Mouse (Mus musculus) embryo, embryonic 11.5 days (tissue): ENCODE results near the gene Rab25.
"Not testable (repeated sequence)": the region's sequence is repeated elsewhere in the genome, so short reads cannot be mapped to it uniquely, and the experiment has no call there.

Experiments used
- DNase-seq: peaks from one replicate; pipeline ENCODE4 v3.0.0-alpha.2; 2012; ENCODE audit warnings: low read depth, low spot score

Rab25 gene

DNA sequence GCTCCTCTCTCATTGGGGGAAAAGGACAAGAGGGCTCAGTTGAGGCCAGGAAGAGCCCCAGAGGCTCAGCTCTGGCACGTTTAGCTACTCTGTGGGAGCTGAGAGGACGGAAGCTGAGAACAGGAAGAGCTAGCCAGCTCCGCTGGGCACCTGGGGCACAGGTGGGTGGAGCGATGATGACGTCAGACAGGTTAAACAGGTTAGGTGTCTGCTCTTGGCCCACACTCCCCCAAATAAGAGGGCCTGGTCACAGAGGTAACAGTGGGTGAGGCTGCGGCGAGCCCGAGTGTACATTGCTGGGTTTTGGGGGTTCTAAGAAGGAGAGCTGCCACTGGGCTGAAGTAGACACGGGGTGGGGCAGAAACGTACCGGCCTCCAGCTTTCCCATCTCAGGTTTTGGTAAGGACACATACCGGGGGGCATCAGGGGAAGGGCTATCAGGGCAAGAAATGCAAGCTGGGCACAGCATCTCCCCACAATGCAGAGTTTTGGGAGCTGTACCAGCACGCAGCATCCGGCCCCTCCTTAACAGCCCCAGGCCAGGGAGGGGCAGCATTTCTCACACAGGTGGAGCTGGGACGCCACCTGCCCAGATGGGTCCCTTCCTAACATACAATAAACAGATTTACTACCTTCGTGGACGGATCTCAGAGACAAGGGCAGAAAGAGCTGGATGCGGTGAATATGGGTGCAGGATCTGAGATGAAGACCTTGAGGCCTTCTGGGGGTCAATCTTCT, at the start of gene Rab25:
Gene Rab25 (minus strand): TSS at position 121 of the 738 bp plus-strand sequence.
- no peak for DNase-seq

DNA sequence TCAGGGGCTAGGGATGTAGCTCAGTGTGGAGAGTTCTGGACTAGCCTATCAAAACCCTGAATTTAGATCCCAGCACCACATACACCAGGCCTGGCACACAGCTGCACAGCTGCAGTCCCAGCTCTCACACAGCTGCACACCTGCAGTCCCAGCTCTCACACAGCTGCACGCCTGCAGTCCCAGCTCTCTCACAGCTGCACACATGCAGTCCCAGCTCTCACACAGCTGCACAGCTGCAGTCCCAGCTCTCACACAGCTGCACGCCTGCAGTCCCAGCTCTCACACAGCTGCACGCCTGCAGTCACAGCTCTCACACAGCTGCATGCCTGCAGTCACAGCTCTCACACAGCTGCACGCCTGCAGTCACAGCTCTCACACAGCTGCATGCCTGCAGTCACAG, 48.4 kb upstream of the Rab25 start:
- DNase-seq: not testable (repeated sequence)

DNA sequence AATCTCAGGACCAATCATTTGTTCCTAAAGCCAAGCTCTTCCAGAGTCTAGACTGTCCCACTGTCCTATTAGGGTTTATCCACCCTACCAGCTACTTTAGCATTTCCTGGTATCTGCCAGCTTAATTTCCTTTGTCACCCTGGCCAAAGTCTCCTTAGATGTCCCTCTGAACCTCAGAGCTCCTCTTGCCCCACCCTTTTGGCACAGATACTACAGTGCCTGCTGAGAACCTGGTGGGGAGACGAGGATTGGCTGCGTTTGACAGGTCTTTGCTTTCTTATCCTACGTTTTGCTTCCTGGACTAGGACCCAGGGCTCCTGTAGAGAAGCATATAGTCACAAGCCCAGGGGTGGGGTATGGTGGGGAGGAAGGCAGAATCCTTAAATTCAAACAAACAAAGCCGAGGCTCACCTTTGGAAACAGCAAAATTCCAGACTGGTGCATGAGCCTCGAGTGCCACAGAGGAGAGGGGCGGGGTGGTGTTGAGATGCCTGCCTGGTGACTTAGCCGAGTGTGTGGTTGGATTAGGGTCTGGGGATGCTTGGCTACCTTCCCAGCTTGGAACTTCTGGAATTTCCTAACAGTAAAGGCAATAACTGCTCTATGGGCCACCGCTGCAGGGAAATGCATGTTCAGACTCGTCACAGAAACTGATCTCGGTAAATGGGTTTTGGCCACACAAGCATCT, 45.9 kb upstream of the Rab25 start:
- no peak for DNase-seq

DNA sequence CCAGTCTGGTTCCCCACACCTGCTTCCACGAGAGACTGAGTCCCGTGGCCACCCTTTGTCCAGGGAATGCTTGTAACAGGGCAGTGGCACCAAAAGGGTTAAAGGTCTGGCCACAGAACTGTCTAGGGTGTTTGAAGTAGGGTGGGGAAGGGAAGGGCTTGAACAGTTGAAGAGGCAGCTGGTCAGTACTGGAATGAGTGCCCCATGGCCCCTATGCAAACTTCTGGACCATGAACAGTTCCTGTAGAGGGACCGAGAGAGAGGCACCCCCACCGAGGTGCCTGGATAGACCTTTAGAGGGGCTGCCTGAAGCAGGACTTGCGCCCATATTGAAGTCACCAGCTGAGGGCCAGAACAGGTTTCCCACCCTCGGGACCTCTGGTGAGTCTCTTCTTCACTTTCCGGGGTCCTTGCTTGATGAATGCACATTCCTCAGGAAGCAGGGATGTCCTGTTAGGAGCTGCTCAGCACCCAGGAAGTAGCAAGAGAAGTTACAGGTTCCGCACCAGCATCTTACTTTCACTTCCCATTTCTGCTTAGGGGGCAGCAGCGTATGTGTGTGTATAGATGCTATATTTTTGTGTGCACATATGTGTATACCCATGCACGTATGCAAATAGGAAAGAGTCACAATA, 45.0 kb upstream of the Rab25 start:
- DNase-seq: no peak

DNA sequence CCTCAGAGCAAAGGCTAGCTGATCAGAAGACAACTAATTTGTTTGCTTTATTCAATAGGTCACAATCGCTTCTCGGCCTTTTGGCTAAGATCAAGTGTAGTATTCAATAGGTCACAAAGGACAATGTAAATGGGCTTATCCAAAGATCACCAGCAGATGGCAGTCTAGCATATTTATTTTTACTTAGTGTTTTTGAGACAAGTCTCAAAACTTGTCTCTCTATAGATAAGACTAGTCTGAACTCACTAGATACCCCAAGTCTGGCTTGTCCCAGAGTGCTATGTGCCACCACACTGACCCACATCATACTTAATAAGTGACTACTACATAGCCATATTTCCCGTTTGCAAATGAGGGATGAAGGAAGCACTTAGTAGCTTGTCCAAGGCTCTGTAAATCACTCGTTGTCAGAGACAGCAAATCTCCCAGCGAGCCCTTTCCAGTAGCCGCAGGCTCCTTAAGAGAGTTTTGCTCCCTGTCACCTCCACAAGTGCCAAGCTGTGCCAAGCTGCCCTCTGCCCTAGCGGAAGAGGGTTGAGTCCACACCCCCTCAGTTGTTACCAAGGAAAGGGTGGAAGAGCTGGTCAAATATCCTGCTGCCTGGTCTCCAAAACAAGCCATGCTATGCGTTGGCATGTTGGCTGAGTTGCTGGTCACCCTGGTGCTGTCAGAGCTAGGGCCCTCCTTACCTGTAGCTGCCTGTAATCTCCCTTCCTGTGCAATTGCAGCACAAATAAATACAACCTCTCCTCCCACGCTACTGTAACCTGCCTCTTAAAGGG, 44.0 kb upstream of the Rab25 start:
- DNase-seq: peak; percentile 57

DNA sequence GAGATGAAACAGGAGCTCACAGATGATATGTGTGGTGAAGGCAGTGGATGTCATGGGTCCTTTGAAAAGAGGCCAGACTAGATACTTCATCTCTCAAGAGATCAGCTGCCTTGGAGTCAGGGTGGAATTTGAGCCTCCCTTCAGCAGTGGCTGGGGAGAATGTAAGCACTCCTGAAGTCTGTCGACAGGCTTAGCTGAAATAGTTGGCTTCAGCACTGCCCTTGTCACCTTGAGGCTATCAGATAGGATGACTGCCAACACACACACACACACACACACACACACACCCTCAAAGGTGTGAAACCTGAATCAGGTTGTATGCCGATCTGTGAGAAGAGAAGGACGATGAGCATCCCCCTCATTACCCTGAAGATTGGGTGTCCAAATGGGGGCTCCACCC, 42.9 kb upstream of the Rab25 start:
- no peak for DNase-seq

DNA sequence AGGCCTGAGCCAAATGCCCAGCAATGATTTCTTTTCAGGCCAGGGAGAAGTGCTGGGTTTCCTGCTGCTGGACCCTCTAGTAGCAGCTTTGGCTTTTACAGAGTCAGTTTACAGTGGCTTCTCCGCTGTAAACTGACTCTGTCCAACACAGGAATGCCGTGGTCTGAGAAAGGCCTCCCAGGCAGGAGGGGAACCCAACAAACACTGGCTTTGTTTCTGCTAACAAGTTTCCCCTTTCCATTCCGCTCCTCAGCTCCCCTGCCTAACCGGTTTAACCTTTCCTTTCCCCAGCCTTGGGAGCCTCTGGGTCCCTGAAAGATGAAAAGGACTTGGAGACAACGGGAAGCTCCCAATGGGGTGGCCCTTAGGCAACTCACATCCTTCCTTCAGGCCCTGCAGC, 42.1 kb upstream of the Rab25 start:
- DNase-seq: no peak

DNA sequence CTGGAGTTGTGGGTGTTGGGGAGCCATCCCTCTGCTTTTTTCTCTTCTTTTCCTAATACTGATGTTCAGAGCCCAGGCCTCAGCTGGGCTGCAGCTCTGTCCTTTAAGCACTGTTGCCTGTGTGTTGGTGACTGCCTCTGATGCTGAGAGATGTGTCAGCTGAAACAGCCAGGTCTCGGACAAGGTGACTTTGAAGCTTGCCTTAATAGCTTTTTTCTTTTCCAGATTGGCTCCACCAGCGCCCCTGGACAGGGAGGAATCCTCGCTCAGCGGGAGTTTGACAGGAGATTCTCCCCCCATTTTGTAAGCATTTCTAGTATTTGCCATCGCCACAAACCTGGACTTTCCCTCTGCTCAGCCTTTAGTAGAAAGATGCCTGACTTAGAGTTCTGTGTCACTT, 38.5 kb upstream of the Rab25 start:
- no peak for DNase-seq

DNA sequence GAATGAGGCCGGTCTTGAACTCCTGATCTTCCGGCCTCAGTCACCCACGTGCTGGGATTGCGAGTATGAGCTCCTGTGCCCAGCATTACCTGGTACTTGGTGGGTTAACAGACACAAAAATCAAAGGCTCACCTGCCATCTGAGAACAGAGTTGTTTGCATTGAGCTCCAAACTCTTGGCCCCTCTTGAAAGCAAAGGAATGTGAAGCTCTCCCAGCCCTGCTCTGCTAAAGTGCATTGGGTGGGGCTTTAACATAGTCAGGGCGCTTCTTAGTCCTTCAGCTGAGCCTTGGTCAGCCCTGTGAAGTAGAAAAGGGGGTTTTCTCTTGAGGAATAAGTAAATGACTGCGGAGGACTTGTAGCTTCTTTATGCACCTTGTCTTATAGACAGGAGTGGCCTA, 37.7 kb upstream of the Rab25 start:
- DNase-seq: no peak

DNA sequence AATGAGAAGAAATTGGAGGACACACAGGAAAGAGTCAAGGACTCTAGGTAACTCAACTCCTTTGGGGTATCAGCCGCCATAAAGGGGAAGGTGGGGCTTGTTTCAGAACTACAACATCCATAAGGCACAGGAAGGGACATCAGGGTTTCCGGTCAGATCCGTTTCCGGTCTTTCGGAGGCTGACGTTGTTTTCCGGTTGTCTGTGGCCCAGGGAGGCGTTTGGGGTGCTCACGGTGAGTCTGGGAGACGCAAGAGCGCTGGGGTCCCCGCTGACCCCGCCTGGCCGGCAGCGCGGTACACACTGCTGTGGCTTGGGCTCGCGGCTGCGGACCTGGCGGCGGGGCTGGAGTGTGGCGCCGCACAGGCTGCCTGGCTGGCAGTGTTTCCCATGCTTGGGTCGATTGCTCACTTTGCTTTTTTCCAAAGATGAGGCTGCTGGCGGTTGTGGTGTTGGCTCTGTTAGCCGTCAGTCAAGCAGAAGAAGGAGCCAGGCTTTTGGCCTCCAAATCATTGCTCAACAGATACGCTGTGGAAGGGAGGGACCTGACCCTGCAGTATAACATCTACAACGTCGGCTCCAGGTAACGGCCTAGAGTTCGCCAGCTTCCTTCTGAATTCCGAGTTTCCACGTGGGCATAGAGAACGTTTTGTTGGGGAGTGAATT, 31.5 kb upstream of the Rab25 start:
- DNase-seq: peak; percentile 55

DNA sequence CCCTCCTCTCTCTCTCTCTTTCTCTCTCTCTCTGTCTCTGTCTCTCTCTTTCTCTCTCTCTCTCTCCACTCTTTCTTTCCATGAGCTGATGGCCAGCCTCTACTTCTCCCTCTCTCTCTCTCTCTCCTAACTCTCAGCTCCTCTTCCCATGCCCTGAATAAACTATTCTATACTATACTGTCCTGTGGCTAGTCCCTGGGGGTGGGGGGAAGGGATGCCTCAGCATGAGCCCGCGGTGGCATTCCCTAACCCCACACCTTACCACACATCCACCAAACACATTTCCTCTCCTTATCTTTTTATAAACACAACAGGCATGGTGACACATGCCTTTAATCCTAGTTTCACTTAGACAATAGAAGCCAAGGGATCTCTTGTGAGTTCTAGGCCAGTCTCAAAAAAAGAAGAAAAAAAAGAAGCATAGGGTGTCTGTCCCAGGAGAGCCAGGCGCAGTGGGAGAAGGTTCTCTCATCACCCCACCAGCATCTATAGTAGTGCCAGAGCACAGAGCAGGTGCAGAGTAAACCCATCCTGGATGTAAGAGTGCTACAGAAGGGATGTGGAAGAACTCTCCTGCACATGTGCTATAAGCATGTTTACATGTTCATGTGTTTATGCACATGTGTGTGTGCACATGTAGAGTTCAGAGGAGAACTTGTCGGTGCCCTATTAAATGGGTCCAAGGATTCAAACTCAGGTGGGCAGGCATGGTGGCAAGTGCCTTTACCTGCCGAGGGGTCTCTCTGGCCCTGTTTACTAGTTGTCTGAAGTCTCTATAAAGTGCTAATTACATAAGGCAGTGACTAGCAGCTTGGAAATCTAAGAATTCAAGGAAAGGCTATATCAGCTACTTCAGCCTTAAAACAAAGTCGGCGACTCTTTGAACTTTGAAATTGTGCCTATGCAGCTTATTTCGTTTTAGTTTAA, 30.7 kb upstream of the Rab25 start:
- DNase-seq: no peak

DNA sequence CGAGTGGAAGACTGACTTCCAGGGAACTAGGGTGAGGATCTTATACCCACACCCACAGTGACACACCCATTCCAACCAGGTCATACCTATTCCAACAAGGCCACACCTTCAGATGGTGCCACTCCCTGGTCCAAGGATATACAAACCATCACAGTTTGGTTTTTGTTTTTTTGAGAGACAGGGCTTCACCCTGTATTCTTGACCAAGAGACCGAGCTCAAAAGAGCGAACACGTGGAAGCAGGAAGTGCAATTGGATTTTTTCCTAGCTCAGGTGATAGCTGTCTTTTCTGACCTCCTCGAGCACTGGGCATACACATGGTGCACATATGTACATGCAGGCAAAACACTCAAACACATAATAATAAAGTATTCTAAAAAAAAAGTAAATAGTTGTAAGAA, 29.7 kb upstream of the Rab25 start:
- DNase-seq: not testable (repeated sequence)

DNA sequence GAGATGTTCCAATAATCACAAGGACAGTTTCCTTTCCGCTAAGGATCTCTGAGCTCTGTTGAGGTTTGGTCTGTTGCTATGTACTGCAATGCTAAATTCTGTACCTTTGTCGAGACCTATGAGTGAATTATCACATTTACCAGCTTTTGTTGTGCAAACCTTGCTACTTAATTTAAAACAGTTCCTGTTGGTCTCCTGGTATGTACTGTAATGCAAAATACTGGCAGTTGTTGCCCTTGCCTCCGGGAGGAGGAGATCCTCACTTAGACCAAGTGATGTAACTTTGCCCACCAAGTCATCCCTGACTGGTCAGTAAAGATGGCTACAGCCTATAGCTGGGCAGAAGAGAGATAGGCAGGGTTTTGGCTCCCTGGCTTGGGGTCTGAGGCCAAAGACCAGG, 27.4 kb upstream of the Rab25 start, which contains the start of gene Ssr2:
Gene Ssr2 (plus strand): TSS at position 337 of the 400 bp plus-strand sequence.
- no peak for DNase-seq

DNA sequence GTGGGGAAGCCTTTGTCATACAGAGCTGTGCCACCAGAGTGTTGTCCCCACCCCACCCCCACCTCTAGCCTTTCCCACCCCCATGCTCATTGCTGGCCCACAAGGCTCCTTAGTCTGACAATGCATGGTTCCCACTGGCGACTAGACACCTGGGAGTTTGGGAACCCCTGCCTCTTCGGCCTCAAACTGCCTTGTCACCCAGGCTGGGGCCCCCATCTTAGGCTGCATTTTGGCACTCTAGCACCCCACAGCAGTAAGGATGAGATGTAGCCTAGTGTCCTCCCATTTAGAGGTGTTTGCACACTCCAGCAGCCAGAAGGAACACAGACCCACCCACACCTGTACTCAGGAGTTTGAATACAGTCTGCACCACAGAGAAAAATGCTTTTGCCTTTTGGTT, 25.7 kb upstream of the Rab25 start:
- DNase-seq: no peak

DNA sequence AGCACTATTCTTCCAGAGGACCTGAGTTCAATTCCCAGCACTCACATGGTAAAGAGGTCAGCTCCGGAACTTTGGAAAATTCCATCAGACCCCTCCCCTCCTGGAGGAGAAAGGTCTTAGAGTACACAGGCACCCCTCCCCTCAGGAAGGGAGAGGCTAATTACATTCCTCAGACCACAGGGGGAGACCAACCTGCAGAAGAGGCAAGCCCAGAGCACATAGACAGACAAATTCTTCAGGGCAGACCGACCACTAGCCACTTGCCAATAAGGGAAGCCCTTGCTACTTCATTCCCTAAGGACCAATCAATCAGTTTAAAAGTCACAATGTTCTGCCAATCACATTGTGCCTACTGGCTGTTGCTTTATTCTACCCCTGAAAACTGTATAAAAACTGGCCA, 24.7 kb upstream of the Rab25 start:
- DNase-seq: no peak

DNA sequence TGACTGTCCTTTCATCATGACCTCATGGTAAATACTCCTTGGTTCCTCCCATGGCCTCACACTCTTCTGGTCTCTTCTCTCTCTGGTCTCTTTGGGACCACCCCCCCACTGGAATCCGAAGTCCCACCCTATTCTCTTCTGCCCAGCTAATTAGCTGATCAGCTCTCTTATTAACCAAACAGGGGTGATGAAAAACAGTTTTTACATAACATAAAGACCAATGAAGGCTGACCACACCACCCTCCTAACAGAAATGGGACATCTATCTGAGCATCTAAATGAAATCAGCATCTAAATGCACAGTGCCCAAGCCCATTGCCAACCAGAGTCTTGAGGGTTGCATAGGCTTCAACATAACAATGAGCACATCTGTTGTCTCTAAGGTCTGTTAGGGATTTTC, 23.8 kb upstream of the Rab25 start:
- DNase-seq: no peak

DNA sequence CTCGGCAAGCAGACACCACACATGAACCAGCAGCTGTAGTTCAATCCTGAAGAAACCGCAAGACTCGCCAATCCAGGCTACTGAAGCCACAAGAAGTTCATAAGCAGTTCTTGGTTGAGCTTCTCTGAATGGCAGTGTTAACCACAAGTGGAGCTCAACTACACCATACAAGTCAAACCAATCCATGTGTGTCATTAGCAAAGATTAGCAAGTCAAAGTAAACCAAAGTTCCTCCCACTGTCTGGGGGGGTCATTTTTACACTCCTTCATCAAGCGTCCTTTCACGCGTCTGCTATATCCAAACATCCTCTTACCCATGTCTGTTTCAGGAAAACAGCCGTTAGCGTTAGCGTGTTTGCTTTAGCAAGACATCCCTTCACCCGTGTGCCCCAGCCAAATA, 22.2 kb upstream of the Rab25 start:
- DNase-seq: no peak

DNA sequence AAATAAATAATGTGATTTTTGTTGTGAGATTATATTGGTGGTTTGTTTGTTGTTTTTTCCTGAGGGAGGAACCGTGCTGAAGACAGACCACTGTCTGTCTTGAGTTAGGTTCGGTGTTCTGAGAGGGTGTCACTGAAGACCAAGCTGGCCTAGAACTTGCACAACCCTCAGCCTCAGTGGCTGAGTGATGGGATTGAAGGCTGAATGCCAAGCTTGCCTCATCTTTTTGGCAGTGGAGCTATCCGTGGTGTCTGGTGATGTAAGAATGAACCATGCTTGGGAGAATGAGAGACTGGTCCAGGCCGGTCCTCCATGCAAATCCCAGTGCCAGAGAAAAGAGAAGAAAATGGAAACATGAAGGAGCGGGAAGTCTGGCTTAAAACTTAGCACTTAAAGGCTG, 21.6 kb upstream of the Rab25 start:
- DNase-seq: no peak

DNA sequence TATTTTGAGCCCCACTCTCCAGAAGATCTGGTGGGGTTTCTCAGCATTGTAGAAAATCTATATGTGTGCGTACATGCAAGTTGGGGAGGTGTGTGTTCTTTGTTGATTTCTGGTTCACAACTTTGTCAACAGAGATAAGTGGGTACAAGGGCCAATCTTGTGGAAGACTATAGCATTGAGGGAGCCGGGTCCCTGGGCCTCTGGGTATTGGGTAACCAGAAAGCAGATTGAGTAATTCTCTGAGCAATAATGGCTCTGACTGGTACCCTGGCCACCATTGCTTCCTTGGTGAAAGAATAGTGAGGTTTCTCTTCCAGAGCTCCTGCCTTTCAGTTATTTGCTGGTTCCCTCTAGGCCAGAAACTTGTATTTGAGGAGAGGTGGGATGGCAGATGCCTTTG, 21.0 kb upstream of the Rab25 start:
- no peak for DNase-seq

DNA sequence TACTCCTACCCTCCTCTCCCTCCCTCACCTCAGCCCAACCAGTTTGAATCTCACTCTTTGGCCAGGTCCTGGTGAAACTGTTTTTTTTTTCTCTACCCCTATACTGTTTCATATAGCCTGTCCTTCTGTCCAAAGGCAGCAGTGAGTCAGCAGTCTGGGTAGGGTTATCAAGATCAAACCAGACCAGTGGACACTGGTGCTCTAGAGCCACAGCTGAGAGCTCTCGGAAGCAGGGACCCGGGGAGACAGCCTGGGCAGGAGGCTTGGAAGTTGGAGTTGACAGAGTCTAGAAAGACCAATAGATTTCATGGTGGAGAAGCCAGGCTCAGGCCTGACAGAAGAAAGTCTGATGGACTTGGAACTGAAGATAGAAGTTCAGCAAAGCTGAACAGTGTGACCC, 20.5 kb upstream of the Rab25 start:
- no peak for DNase-seq
